Mouse (Mus musculus): ENCODE data around the gene Fzd4. TPM values are rescaled to one million over a fixed set of nuclear protein-coding genes. Genes with fewer than 3 reads are reported as not detected.

The Fzd4 gene
- polyA plus RNA-seq, 1 experiment from 2014 or later: 2.2 TPM

DNA sequence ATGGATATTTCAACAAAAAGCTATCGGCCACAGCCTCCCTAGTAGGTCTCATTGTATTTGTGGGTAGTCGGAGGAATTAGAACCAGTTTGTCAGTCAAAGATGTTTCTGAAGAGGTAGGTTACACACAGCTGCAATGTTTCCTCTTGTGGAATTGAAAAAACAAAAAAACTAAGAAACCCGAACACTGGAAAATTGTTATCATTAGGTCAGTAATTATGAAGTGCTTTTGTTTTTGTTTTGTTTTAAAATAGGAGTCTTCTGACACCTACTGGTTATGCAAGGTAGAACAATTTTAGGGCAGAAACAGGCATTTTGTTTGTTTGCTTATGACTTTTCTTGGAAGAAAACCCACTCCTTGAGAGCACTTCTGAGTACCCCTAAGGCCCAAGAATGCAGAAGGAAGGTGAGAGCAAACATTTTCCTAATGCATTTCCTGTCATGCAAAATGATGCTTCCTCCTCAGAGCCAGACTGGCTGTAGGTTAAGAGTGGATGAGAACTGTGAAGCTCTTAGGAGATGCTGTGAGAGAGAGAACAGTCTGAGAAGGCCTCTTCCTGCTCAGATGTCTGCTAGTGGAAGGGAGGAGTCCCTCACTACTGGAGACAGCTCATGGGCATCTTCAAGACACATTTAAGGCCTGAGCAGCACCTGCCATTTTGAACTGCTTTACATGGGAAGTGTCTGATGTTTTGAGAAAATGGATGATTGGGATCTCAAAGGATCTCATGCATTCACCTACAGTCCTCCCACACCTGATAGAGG lies 14.9 kb downstream of the Fzd4 start:
- peak; percentile 40; the same call in 1 of the 2 replicates for ATAC-seq (ENCODE audit: low read depth)
- Histone ChIP-seq H3K36me3 (no peaks in the 10 kb centered on the region), H3K4me3 (no peak overlapping the region), H3K4me2 (no peak overlapping the region), H3K27ac (replicated peaks) (no peak overlapping the region), H3K27me3 (no peaks in the 10 kb centered on the region), H3K9ac (no peak overlapping the region), H3K9me3 (no peaks in the 10 kb centered on the region), H3K4me1 (replicated peaks) (no peaks in the 10 kb centered on the region; the same call in 1 of the 2 replicates)
- WGBS: 66% methylated on average over 3 of the region's 3 CpGs

DNA sequence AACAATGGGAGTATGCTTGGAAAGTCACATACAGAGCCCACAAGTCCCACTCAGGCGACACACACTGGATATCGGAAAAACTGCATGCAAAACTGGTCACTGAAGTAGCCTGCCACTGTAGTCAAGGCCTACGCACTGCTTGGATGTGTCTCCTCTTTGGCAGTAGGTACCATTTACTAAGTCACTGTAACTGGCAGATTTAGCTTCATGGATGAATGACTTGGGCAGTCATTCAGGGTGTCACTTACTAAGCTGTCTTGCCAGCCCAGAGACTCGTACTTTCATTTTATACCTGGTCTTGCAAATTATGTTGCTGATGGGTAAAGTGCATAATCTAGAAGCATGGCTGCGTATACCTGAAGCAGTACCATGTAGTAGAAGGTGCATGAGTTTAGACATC lies 17.1 kb downstream of the Fzd4 start:
- Histone ChIP-seq H3K4me3 (no peak overlapping the region), H3K4me1 (replicated peaks) (no peaks in the 10 kb centered on the region; the same call in 1 of the 2 replicates), H3K27me3 (no peaks in the 10 kb centered on the region), H3K9me3 (no peaks in the 10 kb centered on the region), H3K4me2 (no peak overlapping the region), H3K36me3 (no peaks in the 10 kb centered on the region), H3K27ac (replicated peaks) (no peak overlapping the region), H3K9ac (no peak overlapping the region)
- ATAC-seq (ENCODE audit: low read depth): no peak
- whole genome bisulfite sequencing: 93% methylated on average over 5 of the region's 5 CpGs

DNA sequence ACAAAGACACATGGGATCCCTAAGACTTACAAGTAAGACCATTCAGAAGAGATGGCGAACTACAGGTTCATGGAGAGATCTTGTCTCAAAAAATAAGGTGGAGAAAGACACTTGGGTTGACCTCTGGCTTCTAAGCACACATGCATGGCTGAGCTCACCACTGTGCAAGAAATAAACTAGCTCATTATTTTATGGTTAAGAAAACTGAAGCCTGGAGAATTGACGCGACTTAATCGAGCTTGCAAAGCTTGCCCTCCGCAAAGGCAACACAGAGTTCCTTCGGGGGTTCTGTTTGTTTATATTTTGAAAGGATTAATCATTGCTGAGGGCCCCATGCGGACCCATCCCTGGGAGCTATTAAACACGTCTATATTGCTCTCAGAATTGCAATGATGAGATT lies 18.5 kb downstream of the Fzd4 start:
- ATAC-seq (ENCODE audit: low read depth): no peak
- WGBS: 57% methylated on average over 8 of the region's 8 CpGs
- no peak overlapping the region for H3K4me2 ChIP-seq
- no peaks in the 10 kb centered on the region; the same call in 1 of the 2 replicates for H3K4me1 ChIP-seq (replicated peaks)
- H3K27me3 ChIP-seq: no peaks in the 10 kb centered on the region
- no peak overlapping the region for H3K27ac ChIP-seq (replicated peaks)
- H3K9me3 ChIP-seq: no peaks in the 10 kb centered on the region
- H3K4me3 ChIP-seq: no peak overlapping the region
- H3K36me3 ChIP-seq: no peaks in the 10 kb centered on the region
- H3K9ac ChIP-seq: no peak overlapping the region

DNA sequence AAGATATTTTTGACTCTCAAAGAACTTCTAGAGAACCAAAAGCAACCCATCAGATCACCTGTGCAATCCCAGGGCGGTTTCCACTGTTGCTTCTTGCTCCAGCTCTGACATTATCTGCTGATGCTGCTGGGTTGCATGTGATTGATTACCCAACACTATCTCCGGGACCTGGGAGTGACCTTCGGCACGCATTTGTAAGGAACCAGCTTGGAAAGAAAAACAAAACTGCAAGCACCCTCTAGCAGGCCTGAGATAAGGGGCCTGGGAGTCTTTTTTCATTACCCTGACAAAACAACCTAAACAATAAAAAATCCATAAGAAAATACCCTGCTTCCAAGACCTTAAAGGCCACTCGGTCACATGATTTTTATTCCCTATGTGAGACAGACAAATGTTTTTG lies 19.0 kb downstream of the Fzd4 start:
- Histone ChIP-seq H3K4me3 (no peak overlapping the region), H3K9me3 (no peaks in the 10 kb centered on the region), H3K4me1 (replicated peaks) (no peaks in the 10 kb centered on the region; the same call in 1 of the 2 replicates), H3K9ac (no peak overlapping the region), H3K36me3 (no peaks in the 10 kb centered on the region), H3K4me2 (no peak overlapping the region), H3K27ac (replicated peaks) (no peak overlapping the region), H3K27me3 (no peaks in the 10 kb centered on the region)
- ATAC-seq (ENCODE audit: low read depth): no peak
- 8% methylated on average over 5 of the region's 5 CpGs for WGBS

DNA sequence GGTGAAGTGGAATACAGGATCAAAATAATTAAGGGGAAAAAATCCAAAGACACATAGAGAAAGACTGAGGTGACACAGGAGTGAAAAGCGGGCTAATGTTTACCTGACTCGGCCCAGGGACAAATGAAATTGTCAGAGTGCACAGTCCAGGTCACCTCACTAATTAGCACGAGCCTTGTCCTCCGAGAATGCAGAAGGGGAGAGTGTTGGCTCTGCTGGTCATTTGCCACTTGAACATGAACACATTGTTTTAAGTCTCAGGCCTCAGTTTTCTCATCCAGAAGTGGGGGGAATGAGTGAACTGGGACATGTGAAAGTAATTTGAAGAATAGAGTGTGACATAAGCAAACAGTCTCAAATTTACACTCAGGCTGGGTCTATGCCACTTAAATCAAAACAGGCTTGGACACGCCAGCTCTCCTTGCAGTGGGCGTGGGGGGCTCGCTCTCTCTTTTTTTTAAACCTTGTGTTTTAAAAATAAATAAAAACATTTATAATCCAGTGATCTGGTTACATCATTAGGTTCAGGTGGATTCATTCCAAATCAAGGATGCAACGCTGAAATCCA lies 19.6 kb downstream of the Fzd4 start:
- Histone ChIP-seq H3K4me3 (no peak overlapping the region), H3K4me2 (no peak overlapping the region), H3K9me3 (no peaks in the 10 kb centered on the region), H3K4me1 (replicated peaks) (no peaks in the 10 kb centered on the region), H3K36me3 (no peaks in the 10 kb centered on the region), H3K27ac (replicated peaks) (no peak overlapping the region), H3K9ac (no peak overlapping the region), H3K27me3 (no peaks in the 10 kb centered on the region)
- WGBS: 57% methylated on average over 8 of the region's 8 CpGs
- no peak for ATAC-seq (ENCODE audit: low read depth)

DNA sequence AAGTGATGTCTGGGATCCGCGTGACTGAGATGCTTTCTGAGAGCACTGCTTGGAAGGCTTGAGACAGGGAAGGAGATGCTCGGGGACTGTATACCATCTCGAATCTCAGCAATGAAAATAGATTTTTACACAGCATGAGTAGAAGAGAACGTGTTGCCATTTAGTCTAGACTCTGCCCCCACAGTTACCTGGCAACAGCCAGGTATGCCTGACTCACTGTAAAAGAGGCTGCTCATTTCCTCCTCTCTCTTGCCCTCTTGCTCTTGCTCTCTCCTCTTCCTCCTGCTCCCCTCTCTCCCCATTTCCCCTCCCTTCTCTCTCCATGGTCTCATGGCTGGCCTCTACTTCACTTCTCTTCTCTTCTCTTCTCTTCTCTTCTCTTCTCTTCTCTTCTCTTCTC lies 20.5 kb downstream of the Fzd4 start:
- no peaks in the 10 kb centered on the region for H3K9me3 ChIP-seq
- no peak for ATAC-seq (ENCODE audit: low read depth)
- no peak overlapping the region for H3K4me2 ChIP-seq
- 89% methylated on average over 5 of the region's 5 CpGs for WGBS
- no peaks in the 10 kb centered on the region for H3K27me3 ChIP-seq
- H3K27ac ChIP-seq (replicated peaks): no peak overlapping the region
- no peak overlapping the region for H3K9ac ChIP-seq
- no peaks in the 10 kb centered on the region for H3K4me1 ChIP-seq (replicated peaks)
- no peak overlapping the region for H3K4me3 ChIP-seq
- H3K36me3 ChIP-seq: no peaks in the 10 kb centered on the region

DNA sequence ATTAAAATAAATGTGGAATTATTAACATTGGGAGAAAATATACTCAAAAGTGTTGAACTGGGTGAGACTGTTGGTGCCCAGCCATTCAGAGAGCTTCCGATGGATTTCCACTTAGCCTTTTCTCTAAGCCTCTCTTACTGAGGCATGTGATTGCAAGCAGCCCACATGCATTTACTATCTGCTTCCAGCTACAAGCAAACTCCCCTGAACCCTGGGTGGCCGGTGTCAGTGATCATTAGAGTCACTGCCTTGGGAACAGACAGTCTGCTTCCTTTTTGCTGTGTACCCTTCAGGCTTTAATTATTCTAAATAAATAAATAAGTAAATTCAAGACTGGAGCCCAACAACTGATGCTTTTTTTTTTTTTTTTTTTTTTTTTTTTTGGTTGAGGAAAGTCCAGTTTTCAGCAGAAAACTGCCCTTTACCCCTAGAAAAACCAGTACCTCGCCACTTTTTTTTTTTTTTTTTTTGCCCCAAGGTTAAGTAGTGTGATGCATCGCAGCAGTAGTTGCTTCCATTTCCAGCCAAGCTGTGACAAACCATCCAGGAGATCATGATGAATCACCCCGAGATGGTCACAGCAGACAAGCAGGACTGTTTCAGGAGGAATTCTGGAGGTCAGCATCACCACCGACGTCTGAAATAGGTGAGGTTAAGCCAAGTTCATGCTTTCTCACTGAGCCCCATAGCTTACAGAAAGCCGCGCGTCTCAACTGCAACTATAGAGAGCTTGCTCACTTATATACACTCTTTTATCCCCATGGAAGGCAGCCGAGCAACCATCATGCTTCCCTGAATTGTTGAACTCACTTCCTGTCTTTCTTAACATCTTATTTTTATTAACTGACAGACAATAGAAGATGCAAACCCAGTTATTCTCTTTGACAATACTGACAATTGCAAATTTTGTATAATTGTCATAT lies 21.9 kb downstream of the Fzd4 start:
- Histone ChIP-seq H3K27me3 (no peaks in the 10 kb centered on the region), H3K36me3 (no peaks in the 10 kb centered on the region), H3K4me3 (no peak overlapping the region), H3K9me3 (no peaks in the 10 kb centered on the region), H3K4me1 (replicated peaks) (no peaks in the 10 kb centered on the region), H3K9ac (no peak overlapping the region), H3K27ac (replicated peaks) (no peak overlapping the region), H3K4me2 (no peak overlapping the region)
- 63% methylated on average over 11 of the region's 11 CpGs for WGBS
- ATAC-seq (ENCODE audit: low read depth): no peak

DNA sequence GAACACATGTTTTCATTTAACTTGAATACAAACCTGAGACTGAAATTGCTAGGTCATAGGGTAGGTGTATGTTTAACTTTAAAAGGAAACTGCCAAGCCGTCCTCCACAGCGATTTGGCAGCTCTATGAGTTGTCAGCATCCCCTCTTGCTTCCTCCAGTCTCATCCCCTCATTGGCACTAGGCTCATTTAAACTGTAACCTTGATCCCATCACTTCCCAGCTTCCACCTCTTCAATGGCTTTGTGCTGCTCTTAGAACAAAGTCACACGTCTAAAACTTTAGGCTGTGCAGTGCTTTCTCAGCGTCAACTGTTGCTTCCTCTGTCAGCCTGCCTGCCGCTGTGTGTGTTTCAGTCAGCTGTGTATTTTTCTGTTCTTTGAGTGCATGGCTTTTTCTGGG lies 22.9 kb downstream of the Fzd4 start:
- no peaks in the 10 kb centered on the region for H3K9me3 ChIP-seq
- H3K9ac ChIP-seq: no peak overlapping the region
- no peaks in the 10 kb centered on the region for H3K27me3 ChIP-seq
- H3K4me3 ChIP-seq: no peak overlapping the region
- no peak overlapping the region for H3K27ac ChIP-seq (replicated peaks)
- no peaks in the 10 kb centered on the region for H3K4me1 ChIP-seq (replicated peaks)
- no peaks in the 10 kb centered on the region for H3K36me3 ChIP-seq
- H3K4me2 ChIP-seq: no peak overlapping the region
- no peak for ATAC-seq (ENCODE audit: low read depth)
- 62% methylated on average over 5 of the region's 5 CpGs for WGBS

DNA sequence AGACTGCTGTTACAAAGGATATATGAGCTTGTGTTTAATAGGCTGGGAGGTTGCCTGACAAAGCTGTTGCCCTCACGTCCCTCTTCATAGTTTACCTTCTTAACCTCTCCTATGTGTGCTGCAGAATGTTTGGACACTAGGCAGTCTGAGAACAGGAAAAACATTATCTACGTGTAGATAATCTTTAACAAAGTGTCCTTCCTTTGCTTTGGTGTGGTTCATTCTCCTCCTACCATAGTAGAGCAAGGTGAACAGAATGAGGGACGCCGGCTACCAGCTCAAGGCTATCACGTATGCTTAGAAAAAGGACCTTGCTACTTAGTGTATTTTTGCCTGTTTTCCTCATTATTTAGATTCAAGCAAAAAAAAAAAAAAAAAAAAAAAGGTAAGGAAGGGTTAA lies 24.6 kb downstream of the Fzd4 start:
- Histone ChIP-seq H3K9ac (no peak overlapping the region), H3K4me2 (no peak overlapping the region), H3K36me3 (no peaks in the 10 kb centered on the region), H3K9me3 (no peaks in the 10 kb centered on the region), H3K4me1 (replicated peaks) (no peaks in the 10 kb centered on the region), H3K27ac (replicated peaks) (no peak overlapping the region), H3K27me3 (no peaks in the 10 kb centered on the region), H3K4me3 (no peak overlapping the region)
- 95% methylated on average over 5 of the region's 5 CpGs for WGBS
- ATAC-seq (ENCODE audit: low read depth): no peak

DNA sequence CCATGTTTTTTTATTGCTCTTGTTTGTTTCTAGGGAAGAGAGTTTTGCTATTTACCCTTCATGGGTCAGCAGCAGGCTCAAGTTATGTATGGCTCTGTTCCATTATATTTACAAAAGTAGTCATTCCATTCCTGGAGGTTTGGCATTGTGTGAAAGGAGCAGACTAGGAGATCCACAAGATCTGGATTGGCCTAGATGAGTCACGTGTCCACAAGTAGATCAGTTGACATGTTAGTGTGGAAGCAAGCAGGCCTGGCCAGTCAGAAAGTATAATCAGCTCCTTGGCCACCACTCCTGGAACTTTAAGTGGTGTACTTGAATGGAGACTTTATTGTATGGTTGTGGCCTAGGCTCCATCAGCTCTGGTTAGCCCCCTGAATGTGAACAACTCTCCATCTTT lies 25.2 kb downstream of the Fzd4 start:
- no peak for ATAC-seq (ENCODE audit: low read depth)
- H3K4me1 ChIP-seq (replicated peaks): no peaks in the 10 kb centered on the region
- H3K4me3 ChIP-seq: no peak overlapping the region
- no peak overlapping the region for H3K9ac ChIP-seq
- H3K27me3 ChIP-seq: no peaks in the 10 kb centered on the region
- H3K9me3 ChIP-seq: no peaks in the 10 kb centered on the region
- no peak overlapping the region for H3K27ac ChIP-seq (replicated peaks)
- no peaks in the 10 kb centered on the region for H3K36me3 ChIP-seq
- 84% methylated on average over 1 of the region's 1 CpGs for WGBS
- H3K4me2 ChIP-seq: no peak overlapping the region

DNA sequence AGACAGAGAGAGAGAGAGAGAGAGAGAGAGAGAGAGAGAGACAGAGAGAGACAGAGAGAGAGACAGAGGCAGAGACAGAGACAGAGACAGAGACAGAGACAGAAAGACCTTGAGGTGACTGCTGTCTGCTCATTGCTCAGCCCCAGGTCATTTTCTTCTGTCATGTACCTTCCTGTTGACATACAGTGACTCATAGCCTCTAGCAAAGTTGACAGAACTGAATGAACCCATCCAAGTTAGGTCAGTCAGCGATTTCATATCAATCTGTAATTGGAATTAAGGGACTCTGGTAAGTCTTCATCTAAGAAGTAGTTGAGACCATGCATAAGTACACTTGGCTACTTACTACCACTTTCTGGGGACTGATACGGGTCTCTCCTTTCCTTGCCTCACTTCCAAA lies 27.0 kb downstream of the Fzd4 start:
- Histone ChIP-seq H3K4me2 (no peak overlapping the region), H3K4me1 (replicated peaks) (no peaks in the 10 kb centered on the region), H3K4me3 (no peak overlapping the region), H3K36me3 (no peaks in the 10 kb centered on the region), H3K27me3 (no peaks in the 10 kb centered on the region), H3K9me3 (no peaks in the 10 kb centered on the region), H3K9ac (no peak overlapping the region), H3K27ac (replicated peaks) (no peak overlapping the region)
- ATAC-seq (ENCODE audit: low read depth): no peak
- 89% methylated on average over 2 of the region's 2 CpGs for WGBS

DNA sequence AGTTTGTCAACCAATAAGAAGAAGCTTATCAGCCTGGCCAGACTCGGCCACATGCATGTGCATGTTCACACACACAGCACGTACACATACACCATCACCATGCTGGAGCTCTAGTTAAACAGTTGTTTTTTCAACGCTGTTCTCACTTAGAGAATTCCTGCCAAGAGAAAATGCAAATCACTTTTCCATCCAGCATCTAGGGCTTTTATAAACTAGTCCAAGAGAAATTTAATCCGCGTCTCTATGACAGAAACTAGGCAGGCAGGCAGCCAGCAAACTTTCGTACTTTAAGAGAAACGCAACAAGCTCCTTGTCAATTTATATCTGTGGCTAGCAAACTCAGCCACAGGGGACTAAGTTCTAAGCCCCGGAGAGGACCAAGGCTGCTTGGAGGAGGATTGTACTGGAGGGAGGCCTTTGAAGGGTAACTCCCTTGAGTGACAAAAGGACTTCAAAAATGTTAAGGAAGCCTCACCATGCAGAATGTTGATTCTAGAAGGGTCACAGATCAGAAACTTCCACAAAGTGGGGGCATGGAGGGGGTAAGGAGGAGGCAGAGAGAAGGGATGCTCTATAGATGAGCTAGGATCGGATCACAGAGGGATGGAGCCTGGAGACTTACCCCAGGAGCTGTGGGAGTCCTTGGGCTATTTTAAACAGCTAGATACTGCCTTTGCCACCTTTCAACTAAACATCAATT lies 29.2 kb downstream of the Fzd4 start:
- H3K9ac ChIP-seq: no peak overlapping the region
- no peak overlapping the region for H3K27ac ChIP-seq (replicated peaks)
- H3K4me3 ChIP-seq: no peak overlapping the region
- no peak for ATAC-seq (ENCODE audit: low read depth)
- no peaks in the 10 kb centered on the region for H3K36me3 ChIP-seq
- no peaks in the 10 kb centered on the region for H3K9me3 ChIP-seq
- H3K4me2 ChIP-seq: no peak overlapping the region
- no peaks in the 10 kb centered on the region for H3K4me1 ChIP-seq (replicated peaks)
- H3K27me3 ChIP-seq: no peaks in the 10 kb centered on the region
- 78% methylated on average over 9 of the region's 9 CpGs for WGBS
